Mouse (Mus musculus) frontal cortex, postnatal 25 days (tissue): ENCODE results near the gene Pced1b.

Experiments used
- DNase-seq, 2 experiments: peaks; one replicate each; pipeline ENCODE4 v3.0.0; 2022; ENCODE audit warnings: low spot score in 2 of 2

Pced1b gene

DNA sequence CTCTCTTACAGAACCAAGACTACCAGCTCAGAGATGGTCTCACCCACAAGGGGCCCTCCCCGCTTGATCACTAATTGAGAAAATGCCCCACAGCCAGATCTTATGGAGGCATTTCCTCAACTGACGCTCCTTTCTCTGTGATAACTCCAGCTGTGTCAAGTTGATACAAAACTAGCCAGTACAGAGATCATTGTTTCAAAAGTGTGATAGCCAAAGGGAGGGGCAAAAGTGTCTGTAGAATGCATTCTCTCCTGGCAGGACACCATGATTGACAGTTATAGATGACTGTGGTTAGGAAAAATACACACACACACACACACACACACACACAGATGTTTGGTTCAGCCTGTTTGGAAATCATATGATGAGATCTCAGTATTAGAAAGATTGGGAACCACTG is 150.9 kb downstream of the Pced1b start:
- no peak for DNase-seq

DNA sequence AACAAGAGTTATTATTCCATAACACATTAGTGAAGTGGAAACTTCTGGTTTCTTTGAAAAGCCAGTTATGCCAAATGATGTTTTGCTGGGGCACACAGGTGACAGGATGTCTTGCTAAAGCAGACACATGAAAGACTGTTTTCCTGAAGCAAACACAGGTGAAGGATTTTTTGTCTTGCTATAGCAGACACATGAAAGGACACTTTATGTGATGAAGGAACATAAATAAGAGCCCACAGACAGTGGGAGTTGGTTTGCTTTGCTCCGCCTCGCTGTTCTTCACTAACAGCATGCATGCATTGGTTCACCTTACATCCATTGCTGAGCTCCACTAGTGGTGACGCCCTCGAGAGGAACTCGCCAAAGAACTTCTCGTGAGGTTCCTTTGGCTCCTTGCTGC is 154.0 kb downstream of the Pced1b start:
- DNase-seq, result no peak

DNA sequence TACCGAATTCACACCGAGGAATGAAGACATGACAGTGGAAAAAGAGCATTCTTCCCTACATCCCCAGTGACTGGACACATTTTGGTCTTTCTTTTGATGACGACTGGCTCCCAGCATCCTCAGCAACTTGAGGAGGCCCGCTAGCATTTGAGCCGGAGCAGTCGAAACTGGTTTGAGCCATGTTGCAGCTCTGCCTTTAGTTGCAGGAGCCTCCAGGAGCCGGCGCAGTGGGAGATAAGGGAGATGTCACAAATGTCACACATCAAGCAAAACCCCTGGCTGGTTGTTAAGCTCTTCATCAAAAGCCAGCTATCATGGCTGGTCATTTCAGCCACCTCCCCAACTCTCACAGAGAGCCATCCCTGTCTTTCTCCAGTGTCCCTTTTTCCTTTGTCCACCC is 157.6 kb downstream of the Pced1b start:
- DNase-seq, result no peak

GRCm38 (mm10) chr15:97404998-97405397 is 158.1 kb downstream of the Pced1b start:
- no peak for DNase-seq

GRCm38 (mm10) chr15:97406105-97406504 is 159.2 kb downstream of the Pced1b start:
- no peak for DNase-seq

- DNase-seq, result peak in 1 of 2 experiments; percentile 14
These were observed 160.9 kb downstream of the Pced1b start for GRCm38 (mm10) chr15:97407496-97408454.

DNA sequence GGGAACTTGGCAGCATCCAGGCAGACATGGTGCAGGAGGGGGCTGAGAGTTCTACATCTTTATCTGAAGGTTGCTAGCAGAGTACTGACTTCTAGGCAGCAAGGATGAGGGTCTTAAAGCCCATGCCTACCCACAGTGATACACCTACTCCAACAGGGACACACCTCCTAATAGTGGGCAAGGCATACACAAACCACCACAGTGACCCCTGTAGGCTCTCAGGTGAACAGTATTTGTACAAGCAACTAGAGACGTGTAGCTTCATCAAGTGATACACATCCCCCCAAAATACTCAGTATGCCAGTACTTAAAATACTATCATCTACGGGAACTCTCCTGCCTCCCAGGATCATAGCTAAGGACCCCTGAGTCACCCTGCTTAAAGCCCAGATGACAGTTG is 164.2 kb downstream of the Pced1b start:
- DNase-seq, result no peak

DNA sequence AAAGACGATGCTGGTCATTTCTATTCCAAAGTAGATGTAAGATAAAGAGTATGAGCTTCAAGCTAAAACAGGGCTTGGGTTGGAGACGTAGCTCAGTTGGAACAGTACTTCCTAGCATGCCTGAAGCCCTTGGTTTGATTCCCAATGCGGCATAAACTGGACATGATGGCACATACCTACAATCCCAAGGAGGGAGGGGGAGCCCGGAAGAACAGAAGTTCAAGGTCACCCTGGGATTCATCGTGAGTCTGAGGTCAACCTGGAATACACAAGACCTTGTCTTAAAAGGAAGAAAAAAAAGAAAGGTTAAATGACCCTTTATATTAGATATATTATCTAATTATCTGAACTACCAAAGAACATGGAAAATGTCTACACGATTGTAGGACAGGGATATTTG is 164.8 kb downstream of the Pced1b start:
- DNase-seq, result no peak

- DNase-seq, result no peak
These were observed 165.4 kb downstream of the Pced1b start for GRCm38 (mm10) chr15:97412308-97412707.

DNA sequence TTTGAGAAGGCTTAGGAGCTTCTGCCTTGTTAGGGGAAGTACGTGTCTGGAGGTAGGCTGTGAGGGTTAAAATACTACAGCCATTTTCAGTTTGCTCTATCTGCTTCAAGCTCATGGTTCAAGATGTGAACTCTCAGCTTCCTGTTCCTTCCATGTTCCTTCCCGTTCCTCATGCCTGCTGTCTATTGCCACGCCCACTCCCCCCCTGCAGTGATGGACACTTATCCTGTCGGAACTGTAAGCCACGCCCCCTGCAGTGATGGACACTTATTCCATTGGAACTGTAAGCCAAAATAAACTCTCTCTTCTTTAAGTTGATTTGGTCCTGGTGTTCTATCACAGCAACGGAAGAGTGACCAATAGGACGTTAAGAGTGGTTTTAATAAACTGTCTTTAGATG is 166.0 kb downstream of the Pced1b start:
- DNase-seq, result no peak

DNA sequence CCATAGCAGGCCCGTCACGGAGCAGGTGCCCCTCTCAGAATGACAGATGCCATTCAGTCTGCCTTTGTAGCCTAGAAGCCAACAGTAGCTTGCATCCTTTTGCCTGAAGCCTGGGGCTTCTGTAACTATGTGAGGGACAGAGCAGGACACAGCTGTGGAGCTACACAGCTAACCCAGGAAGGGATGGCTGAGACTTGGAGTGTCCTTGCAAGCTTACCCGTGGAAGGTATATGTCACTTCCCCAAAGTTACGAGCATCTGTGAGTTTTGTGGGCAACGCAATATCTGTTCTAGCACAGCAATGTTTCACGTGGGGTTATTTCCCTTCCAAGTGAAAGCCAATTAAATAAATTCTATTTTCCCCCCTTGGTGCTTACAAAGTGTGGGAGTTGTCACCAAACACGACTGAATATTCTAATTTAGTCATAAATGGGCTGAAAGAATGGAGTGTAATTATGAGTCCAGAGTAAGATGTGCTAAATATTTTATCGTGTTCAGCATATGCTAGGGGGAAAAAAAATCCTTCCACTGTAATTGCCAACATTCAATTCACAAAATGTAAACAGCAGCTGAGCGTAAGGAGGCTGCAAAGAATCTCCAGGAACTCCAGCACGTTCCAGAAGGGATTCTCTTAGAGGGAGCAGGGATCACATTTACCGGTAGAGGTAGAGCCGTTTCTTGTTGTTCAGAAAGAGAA is 168.0 kb downstream of the Pced1b start:
- no peak for DNase-seq

DNA sequence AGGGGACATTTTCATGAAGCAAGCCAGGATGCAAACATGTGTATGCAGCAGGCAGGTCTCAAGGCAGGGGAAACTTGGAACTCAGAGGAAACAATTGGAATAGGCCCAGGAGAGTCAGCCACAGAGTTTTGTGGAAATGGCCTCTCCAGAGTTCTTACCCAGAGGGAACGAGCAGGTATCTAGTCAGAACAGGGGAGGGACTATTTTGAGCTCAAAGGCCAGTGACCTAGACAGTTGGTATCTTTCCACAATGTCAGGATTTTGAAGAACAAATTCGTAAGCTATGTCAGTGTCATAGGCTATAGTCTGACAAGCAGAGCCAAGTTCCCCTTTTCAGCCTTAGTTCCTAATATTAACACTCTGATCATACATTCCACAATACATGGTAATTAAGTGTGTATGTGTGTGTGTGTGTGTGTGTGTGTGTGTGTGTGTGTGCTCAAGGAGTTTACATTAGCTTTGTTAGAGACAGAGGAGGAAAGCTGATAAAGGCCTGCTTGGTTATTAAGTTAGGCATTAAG is 168.6 kb downstream of the Pced1b start:
- DNase-seq, result no peak

DNA sequence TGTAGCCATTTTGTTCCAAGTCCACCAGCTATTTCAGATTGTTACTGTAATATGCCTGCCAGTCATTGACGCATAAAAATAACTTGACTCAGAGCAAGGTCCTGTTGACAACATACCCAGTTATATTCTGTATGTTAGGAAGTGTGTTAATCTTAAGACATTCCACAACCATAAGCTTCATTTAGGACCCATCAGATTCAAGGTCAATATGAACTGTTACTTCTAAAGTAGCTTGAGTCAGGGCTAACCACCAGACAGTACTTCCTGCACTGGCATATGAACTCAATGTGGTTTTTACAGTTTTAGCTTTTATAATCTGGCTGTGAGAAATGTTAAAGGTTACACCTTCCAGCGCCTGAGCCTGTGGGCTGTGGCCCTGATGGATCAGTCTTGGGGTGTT is 173.4 kb downstream of the Pced1b start:
- no peak for DNase-seq

- no peak for DNase-seq
These were observed 174.6 kb downstream of the Pced1b start for GRCm38 (mm10) chr15:97421533-97421932.

GRCm38 (mm10) chr15:97422212-97422944 is 175.5 kb downstream of the Pced1b start:
- no peak for DNase-seq

DNA sequence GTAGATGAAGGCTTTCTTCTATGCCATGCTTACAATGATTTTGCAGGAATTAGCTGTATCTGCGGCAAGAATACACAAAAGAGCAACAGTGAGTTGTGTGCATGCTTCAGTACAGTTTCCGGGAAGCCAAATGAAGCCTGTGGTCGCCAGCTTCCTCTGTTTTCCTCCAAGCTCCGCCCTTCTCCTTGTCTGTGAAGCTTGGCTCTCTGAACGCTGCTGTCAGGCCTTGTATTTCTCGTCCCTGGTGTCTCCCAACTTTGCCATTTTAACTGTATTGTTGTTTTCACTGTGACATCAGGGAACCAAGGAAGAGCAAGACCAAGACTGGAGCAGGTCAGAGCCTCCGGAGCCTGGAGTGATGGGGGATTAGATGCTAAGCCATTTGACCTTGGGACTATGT is 177.5 kb downstream of the Pced1b start:
- no peak for DNase-seq

DNA sequence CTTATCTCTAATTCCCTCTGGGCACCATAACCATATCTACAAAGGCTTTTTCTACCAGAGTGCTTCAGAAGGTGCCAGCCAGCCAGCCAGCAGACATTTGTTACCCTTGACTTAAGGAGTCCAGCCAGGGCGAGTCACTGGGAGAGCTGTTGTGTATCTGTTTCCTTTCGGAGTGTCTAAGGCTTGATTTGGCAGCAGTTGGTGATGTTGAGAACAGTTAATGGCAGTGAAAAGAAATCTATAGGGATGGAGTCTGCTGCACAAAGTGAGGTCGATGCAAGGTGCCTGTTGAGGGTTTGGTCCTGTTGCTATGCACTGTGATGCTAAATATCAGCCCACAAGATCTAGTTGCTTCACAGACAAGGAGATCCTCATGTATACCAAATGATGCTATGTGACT is 178.1 kb downstream of the Pced1b start:
- no peak for DNase-seq

DNA sequence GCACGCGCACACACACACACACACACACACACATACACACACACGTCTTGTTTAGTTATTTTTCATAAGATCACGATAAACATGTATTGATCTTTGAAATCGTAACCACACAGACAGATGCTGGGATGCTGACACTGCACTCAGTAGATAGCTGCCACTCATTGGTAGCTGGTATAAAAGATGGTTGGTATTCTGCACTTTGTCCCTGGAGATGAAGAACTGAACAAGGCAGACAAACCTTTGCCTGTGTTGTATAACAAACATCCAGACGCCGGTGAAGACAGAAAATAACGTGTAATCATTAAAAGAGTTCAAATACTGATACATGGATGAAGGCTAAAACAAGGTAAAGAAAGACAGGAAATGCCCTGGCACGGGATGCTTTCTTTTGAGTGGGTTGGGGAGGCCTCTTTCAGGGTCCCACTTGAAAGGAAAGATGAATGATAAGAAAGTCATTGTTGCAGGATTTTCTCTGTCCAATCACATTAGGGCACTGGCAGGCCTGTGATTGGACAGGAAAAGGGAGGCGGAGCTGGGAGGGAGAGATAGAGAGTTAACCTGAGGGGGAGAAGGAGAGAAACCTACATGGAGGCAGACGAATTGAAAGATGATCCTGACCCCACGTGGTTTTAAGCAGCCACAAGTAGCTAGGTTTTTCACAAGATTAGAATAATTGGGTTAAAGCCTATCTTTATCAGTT is 182.4 kb downstream of the Pced1b start:
- DNase-seq, result no peak

DNA sequence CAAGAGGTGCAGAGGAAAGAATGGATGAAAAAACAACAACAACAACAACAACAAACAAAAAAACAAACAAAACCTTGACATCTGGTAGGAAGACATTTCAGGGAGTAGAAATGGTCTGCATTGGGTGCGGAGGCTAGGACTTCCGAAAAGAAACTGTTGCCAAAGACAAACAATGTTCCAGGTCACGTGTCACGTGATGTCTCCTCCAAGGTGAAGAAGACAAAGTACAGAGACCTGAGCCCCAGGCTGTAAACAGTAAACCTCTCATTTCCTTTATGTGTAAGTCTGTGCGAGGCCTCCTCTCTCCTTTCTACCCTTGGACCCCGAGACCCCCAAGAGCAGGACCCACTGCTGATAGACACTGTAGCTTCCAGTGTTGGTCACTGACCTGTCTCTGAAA is 184.6 kb downstream of the Pced1b start:
- DNase-seq, result no peak

GRCm38 (mm10) chr15:97432221-97432620 is 185.3 kb downstream of the Pced1b start:
- no peak for DNase-seq
